Mouse (Mus musculus) brain, adult 2 months (tissue): ENCODE results near the gene Gm49403.

Experiments used
- DNase-seq: peaks from one replicate; pipeline ENCODE4 v3.0.0; 2011; ENCODE audit warnings: low read depth, low spot score

Gene Gm49403

GRCm38 (mm10) chr19:8911810-8912209 lies 28.1 kb downstream of the Gm49403 start:
- peak; percentile 70 for DNase-seq

- peak; percentile 76 for DNase-seq
These were observed 30.5 kb downstream of the Gm49403 start for GRCm38 (mm10) chr19:8914212-8914611.

DNA sequence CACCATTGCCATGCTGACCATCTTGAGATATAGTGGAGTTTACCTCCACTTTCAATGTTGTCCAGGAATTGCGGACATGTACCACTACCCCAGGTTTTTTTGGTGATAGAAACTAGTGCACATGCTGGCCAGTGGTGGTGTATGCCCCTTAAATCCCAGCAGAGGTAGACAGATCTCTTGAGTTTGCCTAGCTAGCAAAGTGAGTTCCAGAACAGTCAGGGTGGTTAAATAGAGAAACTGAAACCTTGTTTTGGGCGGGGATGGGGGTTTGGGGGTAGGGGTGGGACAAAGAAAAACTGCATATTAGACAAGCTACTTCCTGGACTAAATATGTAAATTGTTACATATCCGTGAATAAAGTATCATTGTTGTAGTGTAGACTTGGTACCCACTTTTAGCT lies 35.3 kb downstream of the Gm49403 start:
- DNase-seq, result no peak

DNA sequence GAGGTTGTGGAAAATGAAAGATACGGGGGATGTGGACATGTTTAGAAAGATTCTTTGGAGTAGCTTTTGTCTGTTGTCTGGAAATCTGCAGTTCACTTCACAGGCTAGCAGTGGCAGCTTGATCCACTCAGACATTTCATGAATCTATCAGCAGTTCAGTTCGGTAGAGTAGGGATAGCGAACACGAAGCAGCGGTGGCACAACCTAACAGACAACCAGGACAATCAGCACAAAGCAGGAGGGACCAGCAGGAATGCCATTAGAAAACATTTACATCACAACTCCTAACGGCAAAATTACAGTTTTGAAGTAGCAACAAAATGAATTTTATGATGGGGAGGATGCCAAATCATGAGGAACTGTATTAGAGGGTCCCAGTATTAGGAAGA lies 35.9 kb downstream of the Gm49403 start:
- DNase-seq, result no peak

DNA sequence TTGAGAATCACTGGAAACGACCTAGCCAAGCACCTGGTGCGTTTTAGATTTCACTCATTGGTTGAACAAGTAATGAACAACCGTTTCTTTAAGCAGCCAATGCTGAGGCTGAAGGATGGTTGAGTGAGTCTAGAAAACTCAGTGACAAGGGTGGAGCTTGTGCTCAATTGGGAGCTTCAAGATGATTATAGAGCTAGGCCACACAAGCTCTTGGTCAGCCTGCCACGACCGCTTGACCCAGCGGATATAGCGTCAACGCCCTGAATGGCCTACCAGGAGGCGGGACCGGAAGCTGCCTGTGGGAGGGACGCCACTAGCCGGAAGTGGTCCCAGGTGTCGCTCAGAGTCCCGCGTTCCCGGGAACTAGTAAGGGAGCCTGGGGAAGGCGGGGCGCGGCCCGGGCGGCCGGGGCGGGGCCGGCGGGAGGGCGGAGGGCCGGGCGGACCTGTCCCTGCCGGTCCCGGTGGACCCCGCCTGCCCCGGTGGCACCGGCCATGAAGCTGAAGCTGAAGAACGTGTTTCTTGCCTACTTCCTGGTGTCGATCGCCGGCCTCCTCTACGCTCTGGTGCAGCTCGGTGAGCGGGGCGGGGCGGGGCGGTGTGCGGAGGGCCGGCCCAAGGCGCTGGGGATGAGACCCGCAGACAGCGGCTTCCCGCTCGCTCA lies 36.5 kb downstream of the Gm49403 start, which contains the start of gene B3gat3:
Gene B3gat3 (plus strand): TSS at position 302 of the 664 bp plus-strand sequence.
- peak; percentile 98 for DNase-seq

DNA sequence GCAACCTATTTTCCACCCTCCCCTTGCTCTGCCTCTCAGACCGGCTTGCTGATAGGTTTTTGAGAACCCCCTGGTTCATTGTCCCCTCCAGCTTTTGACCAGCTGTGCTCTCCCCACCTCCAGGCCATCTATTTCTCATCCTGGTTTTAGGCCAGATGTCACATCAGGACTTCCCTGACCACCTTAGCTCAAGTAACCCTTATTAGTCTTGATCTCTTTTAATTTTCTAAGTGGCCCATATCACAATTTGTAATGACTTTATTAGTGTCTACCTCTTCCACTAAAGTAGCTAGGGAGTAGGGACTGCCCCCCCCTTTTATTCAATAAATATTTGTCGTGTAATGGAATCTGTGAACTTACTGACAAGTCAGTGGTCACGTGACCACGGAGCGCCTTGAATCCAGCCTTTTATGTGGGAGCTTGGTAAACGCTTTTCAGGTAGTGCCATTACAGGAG lies 37.1 kb downstream of the Gm49403 start:
- DNase-seq, result peak; percentile 66

DNA sequence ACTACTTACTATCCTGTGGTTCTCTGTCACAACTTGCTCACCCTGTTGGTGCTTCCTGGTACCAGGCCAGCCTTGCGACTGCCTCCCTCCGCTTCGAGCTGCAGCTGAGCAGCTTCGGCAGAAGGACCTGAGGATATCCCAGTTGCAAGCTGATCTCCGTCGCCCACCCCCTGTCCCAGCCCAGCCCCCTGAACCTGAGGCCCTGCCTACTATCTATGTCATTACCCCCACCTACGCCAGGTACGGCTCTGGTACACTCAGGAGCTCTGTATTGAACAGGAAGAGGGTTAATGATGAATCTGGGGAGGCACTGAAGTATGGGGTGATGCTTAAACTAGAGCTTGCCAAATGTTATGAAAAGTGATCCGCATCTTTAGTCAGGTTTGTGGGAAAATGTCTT lies 38.0 kb downstream of the Gm49403 start:
- no peak for DNase-seq

DNA sequence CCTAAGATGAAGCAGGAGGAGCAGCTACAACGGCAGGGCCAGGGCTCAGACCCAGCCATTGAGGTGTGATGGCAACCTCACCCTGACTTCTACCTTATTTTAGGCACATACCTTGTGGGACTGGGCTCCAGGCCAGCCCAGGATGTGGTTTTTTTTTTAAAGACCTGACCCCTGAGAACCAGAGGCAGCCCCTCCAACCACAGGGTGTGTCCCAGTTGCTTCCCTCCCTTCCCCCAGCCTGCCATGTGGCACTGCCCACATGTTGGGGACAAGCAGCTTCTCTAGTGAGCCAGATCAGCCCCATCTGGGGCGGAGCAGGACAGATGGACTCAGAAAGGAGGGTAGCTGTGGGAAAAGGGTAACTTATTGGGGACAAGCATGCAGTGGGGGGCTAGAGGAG lies 43.0 kb downstream of the Gm49403 start:
- DNase-seq, result no peak

- no peak for DNase-seq
These were observed 44.3 kb downstream of the Gm49403 start for GRCm38 (mm10) chr19:8927891-8928525.

- DNase-seq, result peak; percentile 69
These were observed 45.0 kb downstream of the Gm49403 start for GRCm38 (mm10) chr19:8928689-8929223.

GRCm38 (mm10) chr19:8929224-8930088 lies 45.7 kb downstream of the Gm49403 start, which contains the start of the genes Rom1 and Eml3:
TSS of gene Rom1 (minus strand) at chr19:8929356.
TSS of gene Eml3 (plus strand) at chr19:8929552.
- DNase-seq, result peak; percentile 86

DNA sequence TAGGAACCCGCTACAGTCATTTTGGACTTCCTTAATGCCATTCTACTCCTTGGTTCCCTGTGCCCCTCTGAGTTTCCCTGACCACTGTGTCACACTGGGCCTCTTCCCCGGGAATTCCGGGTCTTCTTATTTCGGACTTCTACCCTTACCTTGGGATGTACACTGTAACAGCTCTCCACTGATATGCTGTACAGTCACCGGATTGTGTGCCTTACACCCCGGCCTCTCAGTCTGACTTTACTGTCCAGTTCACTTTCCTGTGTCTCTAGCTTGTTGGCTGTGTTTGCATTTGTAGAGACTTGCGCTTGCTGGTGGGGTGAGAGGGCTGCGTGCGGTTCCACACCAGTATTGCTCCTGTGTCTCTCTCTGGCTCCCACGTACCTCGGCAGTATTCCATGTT lies 46.4 kb downstream of the Gm49403 start:
- no peak for DNase-seq

- DNase-seq, result no peak
These were observed 47.0 kb downstream of the Gm49403 start for GRCm38 (mm10) chr19:8930771-8931170.

GRCm38 (mm10) chr19:8936736-8937135 lies 53.0 kb downstream of the Gm49403 start:
- no peak for DNase-seq
